Comparison of ENCODE assay signal across 14 mouse cellular contexts in the genomic region with DNA sequence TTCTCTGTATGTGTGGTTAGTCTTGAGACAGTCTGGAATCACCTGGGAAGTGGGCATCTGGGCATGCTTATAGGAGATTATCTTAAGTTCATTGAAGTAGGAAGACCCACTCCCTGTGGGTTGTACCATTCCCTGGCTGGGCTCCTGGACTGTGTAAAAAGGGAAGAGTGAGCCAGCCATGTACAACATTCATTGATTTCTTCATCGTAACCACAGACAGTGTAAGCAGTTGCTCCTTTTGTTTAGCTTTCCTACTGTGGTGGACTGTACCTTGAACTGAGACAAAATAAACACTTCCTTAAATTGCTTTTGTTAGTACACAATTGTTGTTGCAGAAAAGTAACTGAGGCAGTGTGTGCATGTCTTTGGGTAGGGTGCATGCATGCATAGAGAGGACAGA. TPM values are rescaled to one million over a fixed set of nuclear protein-coding genes. Genes with fewer than 3 reads are reported as not detected.
DNase-seq lines count a peak whose midpoint lies in the region; ATAC-seq and TF ChIP-seq lines count a peak whose summit lies in the region.
"Had no signal": no experiment of that assay in that cellular context is flagged by ENCODE, and none has a peak within 500 bp of the region (broad histone marks: within the 10 kb centered on the region; RNA-seq: fewer than 3 reads in every experiment).

No protein-coding gene starts in this region.

- 85% methylated on average over 1 of the region's 1 CpGs for WGBS in midbrain, embryonic 14.5 days
- WGBS in midbrain, embryonic 11.5 days = 100% methylated on average over 1 of the region's 1 CpGs
- WGBS in liver, embryonic 13.5 days (ENCODE audit: insufficient replicate concordance) = 78% methylated on average over 1 of the region's 1 CpGs

- 0 out of 2 replicates have a peak overlapping the region, but pooled peaks have one; percentile 74 for H3K27ac ChIP-seq in gastrocnemius, adult 2 months
- 0 out of 2 replicates have a peak overlapping the region, but pooled peaks have one; percentile 5 for H3K27ac ChIP-seq in midbrain, embryonic 14.5 days (replicated peaks; ENCODE audit: low read depth, low read length)
- no peak overlapping the region for H3K27ac ChIP-seq in midbrain, embryonic 11.5 days (ENCODE audit: low read depth, low read length)
- H3K27ac ChIP-seq in liver, embryonic 13.5 days = peak overlapping the region; percentile 66; the same call in 1 of the 2 replicates
- H3K27ac ChIP-seq: embryonic facial prominence, embryonic 15.5 days; heart, embryonic 13.5 days; liver, embryonic 14.5 days had no signal

- H3K4me1 ChIP-seq in midbrain, embryonic 14.5 days (ENCODE audit: control insufficient read depth, insufficient read depth, low read length) = no peaks in the 10 kb centered on the region; the same call in 1 of the 2 replicates
- H3K4me1 ChIP-seq in midbrain, embryonic 11.5 days (ENCODE audit: control insufficient read depth, insufficient read depth, low read length) = no peaks in the 10 kb centered on the region
- peaks cover 47% of the 10 kb centered on the region for H3K4me1 ChIP-seq in liver, embryonic 13.5 days (replicated peaks)
- H3K4me1 ChIP-seq: embryonic facial prominence, embryonic 15.5 days had no signal

- no peaks in the 10 kb centered on the region for H3K36me3 ChIP-seq in midbrain, embryonic 14.5 days (ENCODE audit: control insufficient read depth, insufficient read depth, low read length)
- H3K36me3 ChIP-seq in midbrain, embryonic 11.5 days (ENCODE audit: control insufficient read depth, insufficient read depth, low read length) = no peaks in the 10 kb centered on the region
- H3K36me3 ChIP-seq in liver, embryonic 13.5 days = peaks cover 12% of the 10 kb centered on the region
- H3K36me3 ChIP-seq: embryonic facial prominence, embryonic 15.5 days had no signal

- DNase-seq in gastrocnemius, adult 2 months = no peak
- no peak for DNase-seq in gastrocnemius, postnatal 10 days
- no peak for DNase-seq in midbrain, embryonic 14.5 days
- DNase-seq in midbrain, embryonic 11.5 days (ENCODE audit: low spot score, missing footprints) = no peak
- DNase-seq in liver, embryonic 13.5 days = no peak
- no peak for DNase-seq in natural killer cell, adult 2 months (ENCODE audit: low spot score in 2 of 2)
- no peak for DNase-seq in B cell, adult 2 months
- DNase-seq: adrenal gland, adult 2 months; kidney, adult 11 months; kidney, postnatal 10 days had no signal

- intact Hi-C loops in gastrocnemius, adult 2 months (cut with DNase I) = loop anchor here (2.0 to 5.0 kb wide), 2 partner anchors 101 to 215 kb away; no protein-coding TSS in a partner anchor

- no peaks in the 10 kb centered on the region for H3K9me3 ChIP-seq in midbrain, embryonic 14.5 days (ENCODE audit: control insufficient read depth, low read length)
- H3K9me3 ChIP-seq in midbrain, embryonic 11.5 days (ENCODE audit: control insufficient read depth, low read length) = no peaks in the 10 kb centered on the region
- no peaks in the 10 kb centered on the region for H3K9me3 ChIP-seq in liver, embryonic 13.5 days (replicated peaks)
- H3K9me3 ChIP-seq: embryonic facial prominence, embryonic 15.5 days; heart, embryonic 13.5 days had no signal

- no peak for TF ChIP-seq CTCF in gastrocnemius, adult 2 months (IDR thresholded peaks at IDR 0.05)

- no peak overlapping the region for H3K9ac ChIP-seq in midbrain, embryonic 14.5 days (replicated peaks; ENCODE audit: low read length)
- no peak overlapping the region for H3K9ac ChIP-seq in midbrain, embryonic 11.5 days (ENCODE audit: low read length)
- H3K9ac ChIP-seq in liver, embryonic 13.5 days = no peak overlapping the region
- H3K9ac ChIP-seq: embryonic facial prominence, embryonic 15.5 days; heart, embryonic 13.5 days; liver, embryonic 14.5 days had no signal

- no peaks in the 10 kb centered on the region for H3K27me3 ChIP-seq in midbrain, embryonic 14.5 days (ENCODE audit: control insufficient read depth, insufficient read depth, low read length)
- H3K27me3 ChIP-seq in midbrain, embryonic 11.5 days (ENCODE audit: control insufficient read depth, insufficient read depth, low read length) = no peaks in the 10 kb centered on the region
- no peaks in the 10 kb centered on the region for H3K27me3 ChIP-seq in liver, embryonic 13.5 days
- H3K27me3 ChIP-seq: embryonic facial prominence, embryonic 15.5 days; heart, embryonic 13.5 days had no signal

- ATAC-seq in midbrain, embryonic 14.5 days (ENCODE audit: low FRiP score, low TSS enrichment) = no peak
- ATAC-seq in midbrain, embryonic 11.5 days (ENCODE audit: low FRiP score) = no peak
- ATAC-seq in liver, embryonic 13.5 days (ENCODE audit: low read depth) = 0 out of 2 replicates have a peak, but pooled peaks have one; percentile 14
- peak; percentile 25 for ATAC-seq in neutrophil, adult 5-6 weeks (ENCODE audit: extremely low read depth, insufficient number of reproducible peaks, low FRiP score, poor library complexity, severe bottlenecking)

- H3K4me3 ChIP-seq in gastrocnemius, adult 2 months = no peak overlapping the region
- no peak overlapping the region for H3K4me3 ChIP-seq in midbrain, embryonic 14.5 days (replicated peaks; ENCODE audit: low read depth, low read length)
- no peak overlapping the region for H3K4me3 ChIP-seq in midbrain, embryonic 11.5 days (ENCODE audit: low read depth, low read length)
- H3K4me3 ChIP-seq in liver, embryonic 13.5 days (replicated peaks) = no peak overlapping the region
- H3K4me3 ChIP-seq: embryonic facial prominence, embryonic 15.5 days; heart, embryonic 13.5 days had no signal

- no peak overlapping the region for H3K4me2 ChIP-seq in midbrain, embryonic 14.5 days (ENCODE audit: low read length)
- H3K4me2 ChIP-seq in midbrain, embryonic 11.5 days = no peak overlapping the region
- H3K4me2 ChIP-seq in liver, embryonic 13.5 days = no peak overlapping the region
- H3K4me2 ChIP-seq: embryonic facial prominence, embryonic 15.5 days; heart, embryonic 13.5 days had no signal

RNA-seq across cellular contexts. Expression of gene Hacd2, which starts 33.6 kb away (rescaled TPM):
- total RNA-seq in gastrocnemius, adult 2 months (2021) = 1 to 10 TPM; 1.8 TPM
- total RNA-seq in gastrocnemius, postnatal 10 days (2021) = 1 to 10 TPM; 3.2 to 4.8 TPM
- 25.9 and 26.2 TPM in 2 replicates for polyA plus RNA-seq in midbrain, embryonic 14.5 days (2014; fragmentation: Nextera tagmentation; extraction: Ambion mirVana)
- polyA plus RNA-seq in midbrain, embryonic 11.5 days (2014; fragmentation: Nextera tagmentation; extraction: Ambion mirVana) = 27.2 and 28.6 TPM in 2 replicates
- polyA plus RNA-seq in liver, embryonic 13.5 days (2015; fragmentation: Nextera tagmentation; extraction: Ambion mirVana) = 82.4 and 84.9 TPM in 2 replicates
- total RNA-seq in neutrophil, adult 5-6 weeks (2017) = 7.1 and 9.5 TPM in 2 replicates

Comparison
In these comparisons a context has a peak if more than half of its experiments do, and no peak if none do; other contexts are left out.
1. ATAC-seq: peak in liver, embryonic 13.5 days (single experiment) and neutrophil, adult 5-6 weeks (single experiment); none in midbrain, embryonic 14.5 days (single experiment) and midbrain, embryonic 11.5 days (single experiment).